Mouse (Mus musculus): ENCODE measurements around the gene Gm10337.

DNA sequence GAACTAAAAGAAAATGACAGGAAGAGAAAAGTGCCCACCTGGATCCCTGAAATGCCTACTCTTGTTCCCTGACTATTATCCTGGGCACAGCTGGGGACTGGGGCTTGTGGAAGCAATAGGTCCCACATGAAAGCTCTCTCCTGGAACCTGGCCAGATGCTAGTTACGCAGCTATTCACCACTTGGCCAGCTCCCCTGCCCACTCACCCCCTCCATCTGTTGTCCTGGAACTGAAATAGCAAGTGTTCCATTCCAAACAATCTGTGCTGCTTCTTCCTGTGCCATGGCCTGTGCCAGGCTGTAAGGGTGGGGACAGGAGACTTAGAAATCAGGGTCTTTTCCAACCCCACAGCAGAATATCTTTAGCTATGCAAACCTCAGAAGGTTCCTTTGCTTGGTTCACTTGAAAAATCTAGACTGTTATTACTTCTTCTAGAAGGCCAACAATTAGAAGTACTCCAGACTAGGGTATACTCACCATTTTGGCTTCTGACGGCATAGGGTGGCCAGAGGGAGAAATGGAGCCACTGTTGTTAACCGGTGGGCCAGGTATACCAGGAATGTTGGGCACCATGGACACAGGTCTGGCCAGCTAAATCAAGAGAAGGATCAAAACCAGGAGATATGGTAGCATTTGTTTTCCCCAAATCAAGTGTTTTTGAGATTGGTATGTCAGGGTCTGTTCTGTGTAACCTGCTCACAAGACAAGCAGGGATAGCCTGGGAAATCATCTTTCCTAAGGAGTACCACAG, 43.3 kb downstream of the Gm10337 start:
- TF ChIP-seq POLR2A (IDR thresholded peaks at IDR 0.05; ENCODE audit: control insufficient read depth in 1 of 2, insufficient read depth in 1 of 2, low read depth in 1 of 2, low read length in 2 of 2, poor library complexity in 1 of 2), result no peak
- TF ChIP-seq CTCF (IDR thresholded peaks at IDR 0.05 in 2 of 3, conservative IDR thresholded peaks at IDR 0.05 in 1 of 3; ENCODE audit: control insufficient read depth in 1 of 3, insufficient read depth in 1 of 3, low read depth in 2 of 3, low read length in 3 of 3, poor library complexity in 1 of 3, severe bottlenecking in 1 of 3), result no peak
- TF ChIP-seq CHD2 (IDR thresholded peaks at IDR 0.05; ENCODE audit: low read length), result no peak
- TF ChIP-seq KAT2A (conservative IDR thresholded peaks at IDR 0.05; ENCODE audit: low read depth, low read length), result no peak
- no peak for TF ChIP-seq ZMIZ1 (IDR thresholded peaks at IDR 0.05; ENCODE audit: low read depth, low read length)
- TF ChIP-seq GATA1 (IDR thresholded peaks at IDR 0.05; ENCODE audit: low read depth, low read length), result no peak
- no peak for TF ChIP-seq EP300 (IDR thresholded peaks at IDR 0.05; ENCODE audit: low read depth in 1 of 2, low read length in 2 of 2)
- no peak for TF ChIP-seq TBP (IDR thresholded peaks at IDR 0.05; ENCODE audit: low read depth, low read length)
- TF ChIP-seq USF2 (IDR thresholded peaks at IDR 0.05; ENCODE audit: borderline replicate concordance in 1 of 2, insufficient read depth in 1 of 2, low read depth in 1 of 2, low read length in 2 of 2), result no peak
- no peak for TF ChIP-seq BHLHE40 (IDR thresholded peaks at IDR 0.05; ENCODE audit: borderline replicate concordance, low read depth, low read length)

Measured in MEL (cell line).